Mouse (Mus musculus): Measurements from ENCODE around the gene Cacnb1. TPM values are rescaled to one million over a fixed set of nuclear protein-coding genes. Genes with fewer than 3 reads are reported as not detected.

Cacnb1 gene
- total RNA-seq, 1 experiment from 2014 or later = 4.8 TPM

- no peak for ATAC-seq (ENCODE audit: extremely low read depth, insufficient number of reproducible peaks, low FRiP score, poor library complexity, severe bottlenecking)
These were observed 50.4 kb downstream of the Cacnb1 start for GRCm38 (mm10) chr11:97972434-97972833.

- no peak for ATAC-seq (ENCODE audit: extremely low read depth, insufficient number of reproducible peaks, low FRiP score, poor library complexity, severe bottlenecking)
These were observed 51.6 kb downstream of the Cacnb1 start for GRCm38 (mm10) chr11:97971232-97971631.

GRCm38 (mm10) chr11:97970771-97971170, 52.1 kb downstream of the Cacnb1 start:
- ATAC-seq (ENCODE audit: extremely low read depth, insufficient number of reproducible peaks, low FRiP score, poor library complexity, severe bottlenecking) = no peak

- no peak for ATAC-seq (ENCODE audit: extremely low read depth, insufficient number of reproducible peaks, low FRiP score, poor library complexity, severe bottlenecking)
These were observed 54.4 kb downstream of the Cacnb1 start for GRCm38 (mm10) chr11:97968385-97968784.

GRCm38 (mm10) chr11:97967114-97967513, 55.7 kb downstream of the Cacnb1 start:
- no peak for ATAC-seq (ENCODE audit: extremely low read depth, insufficient number of reproducible peaks, low FRiP score, poor library complexity, severe bottlenecking)

GRCm38 (mm10) chr11:97960907-97961306, 61.9 kb downstream of the Cacnb1 start:
- peak; percentile 47; the same call in 1 of the 2 replicates for ATAC-seq (ENCODE audit: extremely low read depth, insufficient number of reproducible peaks, low FRiP score, poor library complexity, severe bottlenecking)

- no peak for ATAC-seq (ENCODE audit: extremely low read depth, insufficient number of reproducible peaks, low FRiP score, poor library complexity, severe bottlenecking)
These were observed 63.5 kb downstream of the Cacnb1 start for GRCm38 (mm10) chr11:97959300-97959680.

GRCm38 (mm10) chr11:97958641-97959299, 64.1 kb downstream of the Cacnb1 start:
- no peak for ATAC-seq (ENCODE audit: extremely low read depth, insufficient number of reproducible peaks, low FRiP score, poor library complexity, severe bottlenecking)

GRCm38 (mm10) chr11:97956905-97957560, 65.8 kb downstream of the Cacnb1 start:
- no peak for ATAC-seq (ENCODE audit: extremely low read depth, insufficient number of reproducible peaks, low FRiP score, poor library complexity, severe bottlenecking)

GRCm38 (mm10) chr11:97955915-97956314, 66.9 kb downstream of the Cacnb1 start:
- no peak for ATAC-seq (ENCODE audit: extremely low read depth, insufficient number of reproducible peaks, low FRiP score, poor library complexity, severe bottlenecking)

GRCm38 (mm10) chr11:97955146-97955902, 67.5 kb downstream of the Cacnb1 start:
- no peak for ATAC-seq (ENCODE audit: extremely low read depth, insufficient number of reproducible peaks, low FRiP score, poor library complexity, severe bottlenecking)

GRCm38 (mm10) chr11:97954469-97955141, 68.2 kb downstream of the Cacnb1 start:
- no peak for ATAC-seq (ENCODE audit: extremely low read depth, insufficient number of reproducible peaks, low FRiP score, poor library complexity, severe bottlenecking)

GRCm38 (mm10) chr11:97953939-97954275, 68.9 kb downstream of the Cacnb1 start:
- ATAC-seq (ENCODE audit: extremely low read depth, insufficient number of reproducible peaks, low FRiP score, poor library complexity, severe bottlenecking) = no peak

- no peak for ATAC-seq (ENCODE audit: extremely low read depth, insufficient number of reproducible peaks, low FRiP score, poor library complexity, severe bottlenecking)
These were observed 69.5 kb downstream of the Cacnb1 start for GRCm38 (mm10) chr11:97953179-97953938.

- ATAC-seq (ENCODE audit: extremely low read depth, insufficient number of reproducible peaks, low FRiP score, poor library complexity, severe bottlenecking) = no peak
These were observed 70.3 kb downstream of the Cacnb1 start for GRCm38 (mm10) chr11:97952367-97953006.
